Mouse (Mus musculus) thymus, adult 2 months (tissue): ENCODE results near the gene Smarcal1. TPM values are rescaled to one million over a fixed set of nuclear protein-coding genes. Genes with fewer than 3 reads are reported as not detected.

ENCODE experiments used
- DNase-seq: peaks from one replicate; pipeline ENCODE4 v3.0.0; 2021
- H3K27ac ChIP-seq: fragments of 200-500 bp; 2 replicates; pipeline ENCODE4 v1.5.1; 2012; ENCODE audit warnings: low read length, control low read depth; ENCODE audit not compliant: control insufficient read depth, insufficient read depth
- H3K27me3 ChIP-seq: fragments of 200-500 bp; 2 replicates; pipeline ENCODE4 v1.6.1; 2012; ENCODE audit warnings: mild to moderate bottlenecking, low read length, moderate library complexity, mixed read lengths; ENCODE audit not compliant: control insufficient read depth, insufficient read depth
- H3K36me3 ChIP-seq: fragments of 200-500 bp; 2 replicates; pipeline ENCODE4 v1.6.1; 2012; ENCODE audit warnings: mild to moderate bottlenecking, low read length, moderate library complexity; ENCODE audit not compliant: control insufficient read depth, insufficient read depth
- H3K4me1 ChIP-seq: fragments of 200-500 bp; replicated peaks from 2 replicates; pipeline ENCODE4 v1.6.1; 2012; ENCODE audit warnings: low read length; ENCODE audit not compliant: control insufficient read depth, insufficient read depth
- H3K4me3 ChIP-seq: fragments of 200-500 bp; 2 replicates; pipeline ENCODE4 v1.5.1; 2012; ENCODE audit warnings: mild to moderate bottlenecking, low read length, control low read depth, moderate library complexity; ENCODE audit not compliant: control insufficient read depth, insufficient read depth
- CTCF ChIP-seq: fragments of 200-500 bp; IDR thresholded peaks from 2 replicates; pipeline ENCODE4 v1.5.1; 2012; ENCODE audit warnings: mild to moderate bottlenecking, control low read depth, low read length, moderate library complexity, borderline replicate concordance; ENCODE audit not compliant: control insufficient read depth, poor library complexity, insufficient read depth; ENCODE audit errors: extremely low read depth
- POLR2A ChIP-seq: fragments of 200-500 bp; IDR thresholded peaks from 2 replicates; pipeline ENCODE4 v1.6.1; 2012; ENCODE audit warnings: mild to moderate bottlenecking, low read length, control low read depth, moderate library complexity; ENCODE audit not compliant: control insufficient read depth, poor library complexity, insufficient read depth; ENCODE audit errors: extremely low read depth
- whole genome bisulfite sequencing: fragments of 180-500 bp; shearing (Covaris S2); methylation state at CpG from one replicate; pipeline ENCODE4 v1.1.7; 2018; 5-methylcytosine and 5-hydroxymethylcytosine counted together
- polyA plus RNA-seq: library from polyadenylated mRNA; depleted of rRNA; stranded (reverse); fragments of >200 nt; gene quantifications from 2 replicates; pipeline ENCODE4 v1.2.3, GENCODE M21; 2012; rRNA removed

Smarcal1 gene
- 43.8 and 49.5 TPM in 2 replicates for polyA plus RNA-seq

GRCm38 (mm10) chr1:72582947-72583731, at the start of gene Smarcal1:
Gene Smarcal1 (plus strand): TSS chr1:72583251.
- peaks cover 8% of the 10 kb centered on the region; the same call in 1 of the 2 replicates for H3K36me3 ChIP-seq
- peak within 1 kb of the TSS; percentile 77 for H3K27ac ChIP-seq
- peak; percentile 93 for DNase-seq
- WGBS = under 1% methylated on average over 25 of the region's 25 CpGs
- H3K27me3 ChIP-seq = no peaks in the 10 kb centered on the region
- TF ChIP-seq CTCF = no peak
- 0 out of 2 replicates have a peak, but pooled peaks have one; percentile 14 for TF ChIP-seq POLR2A
- H3K4me1 ChIP-seq = 0 out of 2 replicates have a peak, but pooled peaks cover 4% of the 10 kb centered on the region
- peak within 1 kb of the TSS; percentile 96 for H3K4me3 ChIP-seq

- no peak for TF ChIP-seq CTCF
- no peak for TF ChIP-seq POLR2A
- no peaks in the 10 kb centered on the region for H3K4me1 ChIP-seq
- DNase-seq = no peak
- H3K27ac ChIP-seq = no peak overlapping the region
- no peak overlapping the region for H3K4me3 ChIP-seq
- H3K27me3 ChIP-seq = no peaks in the 10 kb centered on the region; the same call in 1 of the 2 replicates
- H3K36me3 ChIP-seq = no peaks in the 10 kb centered on the region
Measured at GRCm38 (mm10) chr1:72533439-72533838, 49.6 kb upstream of the Smarcal1 start.

GRCm38 (mm10) chr1:72535725-72536571, 47.1 kb upstream of the Smarcal1 start:
- no peak for TF ChIP-seq POLR2A
- TF ChIP-seq CTCF = no peak
- WGBS = 9% methylated on average over 36 of the region's 36 CpGs

GRCm38 (mm10) chr1:72536611-72537351, 46.3 kb upstream of the Smarcal1 start, which contains the start of gene March4:
Gene March4 (minus strand): TSS chr1:72536930.
- Histone ChIP-seq H3K4me3 (no peak within 1 kb of the TSS), H3K27me3 (no peaks in the 10 kb centered on the region; the same call in 1 of the 2 replicates), H3K4me1 (no peaks in the 10 kb centered on the region), H3K36me3 (no peaks in the 10 kb centered on the region), H3K27ac (no peak within 1 kb of the TSS)
- 3% methylated on average over 41 of the region's 41 CpGs for WGBS
- DNase-seq = peak; percentile 35
- no peak for TF ChIP-seq POLR2A
- no peak for TF ChIP-seq CTCF

More at GRCm38 (mm10) chr1:72535725-72536571, 47.1 kb upstream of the Smarcal1 start:
- Histone ChIP-seq H3K4me3 (no peak overlapping the region), H3K27me3 (no peaks in the 10 kb centered on the region; the same call in 1 of the 2 replicates), H3K36me3 (no peaks in the 10 kb centered on the region), H3K27ac (no peak overlapping the region), H3K4me1 (no peaks in the 10 kb centered on the region)
- DNase-seq = no peak

- no peak for TF ChIP-seq POLR2A
- no peak for TF ChIP-seq CTCF
- no peaks in the 10 kb centered on the region for H3K36me3 ChIP-seq
- H3K27me3 ChIP-seq = no peaks in the 10 kb centered on the region; the same call in 1 of the 2 replicates
- no peaks in the 10 kb centered on the region for H3K4me1 ChIP-seq
- no peak overlapping the region for H3K4me3 ChIP-seq
- H3K27ac ChIP-seq = no peak overlapping the region
- no peak for DNase-seq
- 88% methylated on average over 5 of the region's 5 CpGs for WGBS
Measured at GRCm38 (mm10) chr1:72538266-72538665, 44.8 kb upstream of the Smarcal1 start.

- no peak for TF ChIP-seq POLR2A
- no peak for TF ChIP-seq CTCF
- Histone ChIP-seq H3K36me3 (no peaks in the 10 kb centered on the region), H3K4me1 (no peaks in the 10 kb centered on the region), H3K4me3 (no peak overlapping the region), H3K27ac (no peak overlapping the region), H3K27me3 (no peaks in the 10 kb centered on the region)
- WGBS = 92% methylated on average over 2 of the region's 2 CpGs
- no peak for DNase-seq
Measured at GRCm38 (mm10) chr1:72550317-72550716, 32.7 kb upstream of the Smarcal1 start.
